In the genomic region with DNA sequence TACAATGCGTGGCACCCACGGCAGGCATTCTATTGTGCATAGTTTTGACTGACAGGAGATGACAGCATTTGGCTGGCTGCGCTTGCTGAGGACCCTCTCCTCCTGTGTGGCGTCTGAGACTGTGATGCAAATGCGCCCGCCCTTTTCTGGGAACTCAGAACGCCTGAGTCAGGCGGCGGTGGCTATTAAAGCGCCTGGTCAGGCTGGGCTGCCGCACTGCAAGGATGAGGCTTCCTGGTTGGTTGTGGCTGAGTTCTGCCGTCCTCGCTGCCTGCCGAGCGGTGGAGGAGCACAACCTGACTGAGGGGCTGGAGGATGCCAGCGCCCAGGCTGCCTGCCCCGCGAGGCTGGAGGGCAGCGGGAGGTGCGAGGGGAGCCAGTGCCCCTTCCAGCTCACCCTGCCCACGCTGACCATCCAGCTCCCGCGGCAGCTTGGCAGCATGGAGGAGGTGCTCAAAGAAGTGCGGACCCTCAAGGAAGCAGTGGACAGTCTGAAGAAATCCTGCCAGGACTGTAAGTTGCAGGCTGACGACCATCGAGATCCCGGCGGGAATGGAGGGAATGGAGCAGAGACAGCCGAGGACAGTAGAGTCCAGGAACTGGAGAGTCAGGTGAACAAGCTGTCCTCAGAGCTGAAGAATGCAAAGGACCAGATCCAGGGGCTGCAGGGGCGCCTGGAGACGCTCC, we compare ENCODE assay signal across 8 mouse cellular contexts. TPM values are rescaled to one million over a fixed set of nuclear protein-coding genes. Genes with fewer than 3 reads are reported as not detected.
DNase-seq lines count a peak whose midpoint lies in the region; ATAC-seq and TF ChIP-seq lines count a peak whose summit lies in the region.

A gene (plus strand): TSS at position 150 of the 687 bp plus-strand sequence.

- ATAC-seq in forebrain, embryonic 16.5 days: peak; percentile 93

- H3K27ac ChIP-seq in ES-E14 (ENCODE audit: insufficient read depth, low read depth, low read length, poor library complexity, severe bottlenecking): no peak within 1 kb of the TSS
- H3K27ac ChIP-seq in forebrain, embryonic 16.5 days (ENCODE audit: low read length): 0 out of 2 replicates have a peak within 1 kb of the TSS, but pooled peaks have one; percentile 1
- peak within 1 kb of the TSS; percentile 57; the same call in 1 of the 2 replicates for H3K27ac ChIP-seq in layer of hippocampus, adult 2 months

- peak within 1 kb of the TSS; percentile 51 to 57 for H3K4me3 ChIP-seq in ES-E14 (ENCODE audit: insufficient read depth in 1 of 2, low read depth in 1 of 2, low read length in 2 of 2, poor library complexity in 1 of 2, severe bottlenecking in 1 of 2)
- H3K4me3 ChIP-seq in forebrain, embryonic 16.5 days (replicated peaks; ENCODE audit: low read length): peak within 1 kb of the TSS; percentile 43
- H3K4me3 ChIP-seq in layer of hippocampus, adult 2 months: peak within 1 kb of the TSS; percentile 55

- in situ Hi-C loops in ES-E14 (cut with MboI; ENCODE audit: low sequenced_read_pairs in 2 of 2, unreplicated experiment in 2 of 2): no loop called here

- no peak for TF ChIP-seq CTCF in layer of hippocampus, adult 2 months (conservative IDR thresholded peaks at IDR 0.05)

- intact Hi-C loops in heart, postnatal 36 days (cut with DNase I): loop anchor here (2.0 to 5.0 kb wide), 2 partner anchors 40 to 94 kb away; no protein-coding TSS in a partner anchor

- H3K4me1 ChIP-seq in ES-E14 (ENCODE audit: control insufficient read depth in 2 of 2, insufficient read depth in 2 of 2, low read length in 2 of 2, poor library complexity in 1 of 2): no peaks in the 10 kb centered on the region
- H3K4me1 ChIP-seq in forebrain, embryonic 16.5 days (replicated peaks; ENCODE audit: control insufficient read depth, insufficient read depth, low read length): peaks cover 9% of the 10 kb centered on the region

- no peaks in the 10 kb centered on the region for H3K9me3 ChIP-seq in ES-E14 (ENCODE audit: control insufficient read depth, insufficient read depth, low read depth, low read length)
- H3K9me3 ChIP-seq in forebrain, embryonic 16.5 days (ENCODE audit: control insufficient read depth, low read length): no peaks in the 10 kb centered on the region

- 2% methylated on average over 31 of the region's 31 CpGs for WGBS in forebrain, embryonic 16.5 days

- H3K36me3 ChIP-seq in ES-E14 (ENCODE audit: control insufficient read depth, insufficient read depth, low read length, poor library complexity, severe bottlenecking): no peaks in the 10 kb centered on the region
- no peaks in the 10 kb centered on the region for H3K36me3 ChIP-seq in forebrain, embryonic 16.5 days (ENCODE audit: control insufficient read depth, insufficient read depth)

- peak; percentile 26 for DNase-seq in ES-E14 (ENCODE audit: low read depth, low spot score)
- peak; percentile 32 for DNase-seq in brain, embryonic 18.5 days (ENCODE audit: low read depth, low spot score)
- peak; percentile 72 to 74 for DNase-seq in heart, postnatal 36 days
- DNase-seq in layer of hippocampus, adult 2 months (ENCODE audit: low spot score in 2 of 2): peak; percentile 16 to 27
- DNase-seq in lung, postnatal 10 days: peak; percentile 45
- DNase-seq in ovary, postnatal 10 days (ENCODE audit: low spot score): peak; percentile 39
- peak; percentile 10 to 19 for DNase-seq in thymus, postnatal 36 days

- no peaks in the 10 kb centered on the region for H3K27me3 ChIP-seq in forebrain, embryonic 16.5 days (replicated peaks; ENCODE audit: control insufficient read depth, insufficient read depth, low read length)

- H3K4me2 ChIP-seq in forebrain, embryonic 16.5 days (ENCODE audit: low read length): peak within 1 kb of the TSS; percentile 76

- H3K9ac ChIP-seq in ES-E14 (ENCODE audit: insufficient read depth, low read depth, low read length, poor library complexity, severe bottlenecking): peak within 1 kb of the TSS; percentile 71
- peak within 1 kb of the TSS; percentile 63 for H3K9ac ChIP-seq in forebrain, embryonic 16.5 days (replicated peaks; ENCODE audit: low read depth, low read length)

TF ChIP-seq in ES-E14, 5 proteins besides CTCF, POLR2A, EP300 and RAD21:
- no peak for TF ChIP-seq CHD2 (IDR thresholded peaks at IDR 0.05; ENCODE audit: low read depth, low read length)
- no peak for TF ChIP-seq ZNF384 (IDR thresholded peaks at IDR 0.05; ENCODE audit: low read depth, low read length)
- 0 out of 2 replicates have a peak, but pooled peaks have one; percentile 29 for TF ChIP-seq HCFC1 (IDR thresholded peaks at IDR 0.05; ENCODE audit: borderline replicate concordance, insufficient read depth, low read length)
- TF ChIP-seq ZC3H11A (IDR thresholded peaks at IDR 0.05; ENCODE audit: borderline replicate concordance, low read depth, low read length): no peak
- TF ChIP-seq MAFK (IDR thresholded peaks at IDR 0.05; ENCODE audit: insufficient read depth, low read depth, low read length): peak; percentile 58; the same call in 1 of the 2 replicates
TF ChIP-seq in ES-E14: peak in this region for 2.

RNA-seq across cellular contexts. Expression of the gene that starts here (rescaled TPM):
- total RNA-seq in ES-E14 (2012; rRNA removed): 0.71 and 0.85 TPM in 2 replicates
- polyA plus RNA-seq in forebrain, embryonic 16.5 days (2015; fragmentation: Nextera tagmentation; extraction: Ambion mirVana): 1.7 and 1.9 TPM in 2 replicates
- 10 to 100 TPM; 30.7 to 34.7 TPM for total RNA-seq in heart, postnatal 36 days (2021)
- total RNA-seq in layer of hippocampus, adult 2 months (2021): 1 to 10 TPM; 1.6 to 2.0 TPM

Comparison
In these comparisons a context has a peak if more than half of its experiments do, and no peak if none do; other contexts are left out.
1. RNA of the gene that starts here (total RNA-seq): 30.7 to 34.7 TPM in heart, postnatal 36 days; 1.6 to 2.0 TPM in layer of hippocampus, adult 2 months and 0.71 to 0.85 TPM in ES-E14; every median in the first group is over 10 times any median in the second.
2. Peak in DNase-seq, H3K4me3 ChIP-seq and H3K9ac ChIP-seq in ES-E14; RNA of the gene not detected or under 1 TPM.
3. DNase-seq: peak in every context shown above with its lines; median percentile 73 in heart, postnatal 36 days; 45 in lung, postnatal 10 days; 39 in ovary, postnatal 10 days; 32 in brain, embryonic 18.5 days; 26 in ES-E14; 22 in layer of hippocampus, adult 2 months; 14 in thymus, postnatal 36 days.
4. Peak in every context shown above with its lines, with median percentiles within 50 percentile points of each other: H3K4me3 ChIP-seq.